Mouse (Mus musculus): Measurements from ENCODE around the gene Coq5.

DNA sequence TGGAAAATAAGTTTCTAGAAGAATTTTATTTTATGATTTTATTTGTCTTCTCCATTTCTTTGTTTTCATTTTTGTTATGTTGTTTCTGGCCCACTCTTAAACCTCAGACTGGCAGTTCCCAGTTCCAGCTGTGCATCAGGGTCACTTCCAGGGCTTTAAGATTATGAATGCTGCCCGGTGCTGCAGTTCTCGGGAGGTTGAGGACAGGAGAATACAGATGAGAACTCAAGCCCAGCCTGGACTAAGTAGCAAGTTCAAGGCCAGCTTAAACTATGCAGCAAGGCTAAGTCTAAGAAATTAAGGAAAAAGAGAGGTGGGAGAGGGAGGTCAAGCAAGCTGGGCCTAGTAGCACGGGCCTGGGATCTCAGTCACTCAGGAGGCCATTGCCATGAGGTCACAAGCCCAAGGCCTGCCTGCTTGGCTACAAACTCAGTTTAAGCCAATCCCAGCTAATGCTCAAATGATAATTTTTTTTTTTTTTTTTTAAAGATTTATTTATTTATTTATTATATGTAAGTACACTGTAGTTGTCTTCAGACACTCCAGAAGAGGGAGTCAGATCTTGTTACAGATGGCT lies 11.9 kb upstream of the Coq5 start:
- TF ChIP-seq CTCF (IDR thresholded peaks at IDR 0.05 in 2 of 3, conservative IDR thresholded peaks at IDR 0.05 in 1 of 3; ENCODE audit: control insufficient read depth in 1 of 3, insufficient read depth in 1 of 3, low read depth in 2 of 3, low read length in 3 of 3, poor library complexity in 1 of 3, severe bottlenecking in 1 of 3) (no peak), UBTF (IDR thresholded peaks at IDR 0.05; ENCODE audit: borderline replicate concordance, insufficient read depth, low read depth, low read length) (no peak), HCFC1 (IDR thresholded peaks at IDR 0.05; ENCODE audit: low read depth, low read length) (0 out of 2 replicates have a peak, but pooled peaks have one; percentile 2), USF1 (IDR thresholded peaks at IDR 0.05; ENCODE audit: low read depth, low read length) (no peak; the same call in 1 of the 2 replicates)

All from MEL (cell line).